Mouse (Mus musculus) CH12.LX (cell line): ENCODE data around the gene Hoxc5.

ENCODE experiments used
- CHD1 ChIP-seq: IDR thresholded peaks from 2 replicates; pipeline ENCODE4 v1.6.1; 2012; ENCODE audit warnings: low read depth, low read length, improper control_type of control experiment, inconsistent platforms
- CHD2 ChIP-seq: IDR thresholded peaks from 2 replicates; pipeline ENCODE4 v1.6.1; 2011; ENCODE audit warnings: low read length, improper control_type of control experiment
- CTCF ChIP-seq, 2 experiments: IDR thresholded peaks in 1 of 2; conservative IDR thresholded peaks in 1 of 2; 2 replicates each; pipeline ENCODE4 v1.5.1; 2011 to 2012; ENCODE audit warnings: low read depth in 2 of 2, low read length in 2 of 2, improper control_type of control experiment in 1 of 2, inconsistent platforms in 1 of 2, mild to moderate bottlenecking in 1 of 2, moderate library complexity in 1 of 2
- E2F4 ChIP-seq: IDR thresholded peaks from 2 replicates; pipeline ENCODE4 v1.6.1; 2011; ENCODE audit warnings: low read depth, low read length, improper control_type of control experiment; ENCODE audit not compliant: insufficient replicate concordance
- MAFK ChIP-seq: IDR thresholded peaks from 2 replicates; pipeline ENCODE4 v1.6.1; 2011; ENCODE audit warnings: low read length, improper control_type of control experiment; ENCODE audit not compliant: insufficient replicate concordance
- POLR2A ChIP-seq: IDR thresholded peaks from 2 replicates; pipeline ENCODE4 v1.6.1; 2011; ENCODE audit warnings: low read depth, mild to moderate bottlenecking, improper control_type of control experiment, low read length
- SIN3A ChIP-seq: IDR thresholded peaks from 2 replicates; pipeline ENCODE4 v1.6.1; 2012; ENCODE audit warnings: low read length, improper control_type of control experiment, inconsistent platforms

GRCm38 (mm10) chr15:103042209-103042608 is 75.0 kb downstream of the Hoxc5 start:
- TF ChIP-seq E2F4 (no peak), SIN3A (no peak), MAFK (no peak), CHD2 (no peak), CHD1 (no peak), POLR2A (no peak), CTCF (conservative IDR thresholded peaks at IDR 0.05 in 1 of 2, IDR thresholded peaks at IDR 0.05 in 1 of 2; ENCODE audit: low read depth in 2 of 2, low read length in 2 of 2) (no peak)
